Mouse (Mus musculus) ES-Bruce4 (cell line): ENCODE data around the gene Rfc2. TPM values are rescaled to one million over a fixed set of nuclear protein-coding genes. Genes with fewer than 3 reads are reported as not detected.
A peak's percentile ranks its signal among the peaks of the same experiment; 100 is the strongest.

Experiments used
- H3K27ac ChIP-seq: 2 replicates; pipeline ENCODE4 v1.5.1; 2012; ENCODE audit warnings: low read length, inconsistent platforms; ENCODE audit not compliant: insufficient read depth
- H3K27me3 ChIP-seq: 2 replicates; pipeline ENCODE4 v1.6.1; 2012; ENCODE audit warnings: mild to moderate bottlenecking, low read length, inconsistent platforms; ENCODE audit not compliant: control insufficient read depth, poor library complexity, insufficient read depth, severe bottlenecking
- H3K36me3 ChIP-seq: 2 replicates; pipeline ENCODE4 v1.6.1; 2012; ENCODE audit warnings: inconsistent platforms, mild to moderate bottlenecking, low read length, moderate library complexity; ENCODE audit not compliant: control insufficient read depth, poor library complexity, insufficient read depth, severe bottlenecking
- H3K4me1 ChIP-seq: one replicate; pipeline ENCODE4 v1.8.1; 2011; ENCODE audit warnings: low read length; ENCODE audit not compliant: control insufficient read depth, insufficient read depth
- H3K4me3 ChIP-seq: 2 replicates; pipeline ENCODE4 v1.5.1; 2011; ENCODE audit warnings: low read depth, mild to moderate bottlenecking, low read length
- H3K9ac ChIP-seq: 2 replicates; pipeline ENCODE4 v1.6.1; 2012; ENCODE audit warnings: low read depth, mild to moderate bottlenecking, inconsistent platforms; ENCODE audit not compliant: poor library complexity, severe bottlenecking
- H3K9me3 ChIP-seq: replicated peaks from 2 replicates; pipeline ENCODE4 v1.6.1; 2012; ENCODE audit warnings: mild to moderate bottlenecking, low read length, inconsistent platforms; ENCODE audit not compliant: control insufficient read depth, poor library complexity, insufficient read depth, severe bottlenecking
- CTCF ChIP-seq: IDR thresholded peaks from one replicate; pipeline ENCODE4 v1.8.1; 2011; ENCODE audit warnings: low read depth, low read length
- EP300 ChIP-seq: IDR thresholded peaks from 2 replicates; pipeline ENCODE4 v1.6.1; 2011; ENCODE audit warnings: low read depth, low read length; ENCODE audit not compliant: insufficient read depth
- POLR2A ChIP-seq: IDR thresholded peaks from one replicate; pipeline ENCODE4 v1.8.1; 2011; ENCODE audit warnings: low read length; ENCODE audit not compliant: insufficient read depth
- polyA plus RNA-seq: library from polyadenylated mRNA; stranded (reverse); fragments of >200 nt; gene quantifications from 2 replicates; pipeline ENCODE4 v1.2.4, GENCODE M21; 2011; ENCODE audit warnings: low read depth; ENCODE audit not compliant: missing spikeins, insufficient read depth, insufficient read length

Rfc2 gene
- polyA plus RNA-seq, 1 experiment, result 121 TPM

GRCm38 (mm10) chr5:134579135-134579534 lies 2.0 kb upstream of the Rfc2 start:
- Histone ChIP-seq H3K27ac (no peak overlapping the region), H3K36me3 (no peaks in the 10 kb centered on the region), H3K4me3 (no peak overlapping the region), H3K9me3 (no peaks in the 10 kb centered on the region), H3K4me1 (no peaks in the 10 kb centered on the region), H3K9ac (no peak overlapping the region), H3K27me3 (no peaks in the 10 kb centered on the region)
- TF ChIP-seq EP300, result no peak
- TF ChIP-seq POLR2A, result no peak
- no peak for TF ChIP-seq CTCF

DNA sequence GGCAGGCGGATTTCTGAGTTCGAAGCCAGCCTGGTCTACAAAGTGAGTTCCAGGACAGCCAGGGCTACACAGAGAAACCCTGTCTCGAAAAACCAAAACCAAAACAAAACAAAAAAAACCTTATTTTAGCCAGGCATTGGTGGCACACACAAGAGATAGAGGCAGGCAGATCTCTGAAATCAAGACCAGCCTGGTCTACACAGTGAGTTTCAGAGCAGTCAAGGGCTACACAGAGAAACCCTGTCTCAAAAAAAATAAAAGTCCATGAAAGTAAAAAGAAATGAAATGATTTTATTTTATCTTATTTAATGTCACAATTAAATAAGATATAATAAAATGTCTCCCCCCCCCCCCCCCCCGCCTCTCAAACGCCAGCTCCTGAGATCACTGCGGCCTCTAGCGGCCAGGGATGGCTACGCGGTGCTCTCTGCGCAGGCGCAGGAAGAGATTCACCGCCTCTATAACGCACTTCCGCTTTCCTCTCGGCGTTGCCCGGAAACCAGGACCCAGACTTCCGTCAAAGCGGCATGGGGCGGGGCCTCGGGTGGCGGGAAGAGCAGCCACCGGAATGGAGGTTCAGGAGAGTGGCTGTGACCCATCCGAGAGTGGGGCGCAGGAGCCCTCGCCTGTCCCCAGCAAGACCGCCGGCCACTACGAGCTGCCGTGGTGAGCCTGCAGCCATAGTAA lies 1.2 kb downstream of the Rfc2 start:
- TF ChIP-seq EP300 (no peak), CTCF (peak; percentile 57), POLR2A (peak; percentile 58)
- H3K9ac ChIP-seq, result peak overlapping the region; percentile 59
- H3K4me3 ChIP-seq, result peak overlapping the region; percentile 86
- H3K4me1 ChIP-seq, result no peaks in the 10 kb centered on the region
- H3K27me3 ChIP-seq, result no peaks in the 10 kb centered on the region
- H3K36me3 ChIP-seq, result no peaks in the 10 kb centered on the region; the same call in 1 of the 2 replicates
- H3K9me3 ChIP-seq, result no peaks in the 10 kb centered on the region
- H3K27ac ChIP-seq, result no peak overlapping the region

- no peak for TF ChIP-seq EP300
- no peak for TF ChIP-seq CTCF
- TF ChIP-seq POLR2A, result no peak
- H3K9me3 ChIP-seq, result no peaks in the 10 kb centered on the region
- no peaks in the 10 kb centered on the region for H3K27me3 ChIP-seq
- H3K4me3 ChIP-seq, result peak overlapping the region; percentile 86
- peak overlapping the region; percentile 59 for H3K9ac ChIP-seq
- H3K36me3 ChIP-seq, result no peaks in the 10 kb centered on the region; the same call in 1 of the 2 replicates
- H3K4me1 ChIP-seq, result no peaks in the 10 kb centered on the region
- H3K27ac ChIP-seq, result no peak overlapping the region
These were observed 2.1 kb downstream of the Rfc2 start for GRCm38 (mm10) chr5:134583006-134583883.

- TF ChIP-seq POLR2A (no peak), EP300 (no peak), CTCF (no peak)
- H3K36me3 ChIP-seq, result peaks cover 2% of the 10 kb centered on the region; the same call in 1 of the 2 replicates
- H3K9ac ChIP-seq, result peak overlapping the region; percentile 59
- H3K4me1 ChIP-seq, result no peaks in the 10 kb centered on the region
- H3K4me3 ChIP-seq, result no peak overlapping the region
- H3K27me3 ChIP-seq, result no peaks in the 10 kb centered on the region
- no peaks in the 10 kb centered on the region for H3K9me3 ChIP-seq
- H3K27ac ChIP-seq, result no peak overlapping the region
These were observed 2.7 kb downstream of the Rfc2 start for GRCm38 (mm10) chr5:134583884-134584213.

DNA sequence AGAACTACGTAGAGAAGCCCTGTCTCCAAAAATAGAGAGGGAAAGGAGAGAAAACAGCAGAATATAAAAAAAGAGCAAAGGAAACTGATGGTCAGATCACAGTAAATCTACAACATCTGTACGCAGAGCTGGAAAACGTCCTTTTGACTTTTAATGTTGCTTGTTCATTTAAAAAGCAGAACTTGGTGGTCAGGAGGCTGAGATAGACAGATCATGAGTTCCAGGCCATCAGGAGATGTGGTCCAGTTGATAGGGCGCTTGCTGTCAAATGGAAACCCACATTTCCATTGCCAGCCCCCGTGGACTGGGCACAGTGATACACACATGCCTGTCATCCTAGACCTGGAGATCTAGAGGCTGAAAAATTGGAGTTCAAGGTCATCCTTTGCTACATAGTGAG lies 3.6 kb downstream of the Rfc2 start:
- H3K9ac ChIP-seq, result no peak overlapping the region
- no peak for TF ChIP-seq POLR2A
- TF ChIP-seq CTCF, result no peak
- TF ChIP-seq EP300, result no peak
- no peaks in the 10 kb centered on the region for H3K4me1 ChIP-seq
- H3K9me3 ChIP-seq, result no peaks in the 10 kb centered on the region
- H3K4me3 ChIP-seq, result no peak overlapping the region
- H3K36me3 ChIP-seq, result peaks cover 2% of the 10 kb centered on the region; the same call in 1 of the 2 replicates
- H3K27me3 ChIP-seq, result no peaks in the 10 kb centered on the region
- no peak overlapping the region for H3K27ac ChIP-seq

- Histone ChIP-seq H3K27me3 (no peaks in the 10 kb centered on the region), H3K36me3 (peaks cover 18% of the 10 kb centered on the region), H3K9ac (no peak overlapping the region), H3K27ac (no peak overlapping the region), H3K9me3 (no peaks in the 10 kb centered on the region), H3K4me1 (no peaks in the 10 kb centered on the region), H3K4me3 (no peak overlapping the region)
- TF ChIP-seq POLR2A (no peak), CTCF (no peak), EP300 (no peak)
These were observed 8.7 kb downstream of the Rfc2 start for GRCm38 (mm10) chr5:134589900-134590299.
